Mouse (Mus musculus) kidney, adult 11 months (tissue): ENCODE results near the gene Gm4187.
"Not testable (repeated sequence)": the region's sequence is repeated elsewhere in the genome, so short reads cannot be mapped to it uniquely, and the experiment has no call there.

ENCODE experiments used
- DNase-seq: peaks from one replicate; pipeline ENCODE4 v3.0.0; 2022

Gm4187 gene

GRCm38 (mm10) chr7:22329617-22330016, at the start of gene Gm4187:
Gene Gm4187 (minus strand): TSS chr7:22329717.
- not testable (repeated sequence) for DNase-seq

GRCm38 (mm10) chr7:22370939-22371338, 41.4 kb upstream of the Gm4187 start, which contains the start of gene Gm8660:
Gene Gm8660 (minus strand): TSS chr7:22371039.
- not testable (repeated sequence) for DNase-seq
